Mouse (Mus musculus): ENCODE measurements around the gene Map7d1.

GRCm38 (mm10) chr4:126228144-126228543, 28.0 kb downstream of the Map7d1 start:
- no peak for TF ChIP-seq GATA1 (IDR thresholded peaks at IDR 0.05; ENCODE audit: borderline replicate concordance, low read length)
- TF ChIP-seq FLI1 (IDR thresholded peaks at IDR 0.05; ENCODE audit: low read length), result no peak
